Mouse (Mus musculus): ENCODE measurements at regions not wholly inside any gene's neighbourhood (a gene's known extent, or its start where the extent isn't known, plus 50 kb on each side); places are given as distances from the start of the nearest gene placed in this dataset.
"Not testable (repeated sequence)": the region's sequence is repeated elsewhere in the genome, so short reads cannot be mapped to it uniquely, and the experiment has no call there.

DNA sequence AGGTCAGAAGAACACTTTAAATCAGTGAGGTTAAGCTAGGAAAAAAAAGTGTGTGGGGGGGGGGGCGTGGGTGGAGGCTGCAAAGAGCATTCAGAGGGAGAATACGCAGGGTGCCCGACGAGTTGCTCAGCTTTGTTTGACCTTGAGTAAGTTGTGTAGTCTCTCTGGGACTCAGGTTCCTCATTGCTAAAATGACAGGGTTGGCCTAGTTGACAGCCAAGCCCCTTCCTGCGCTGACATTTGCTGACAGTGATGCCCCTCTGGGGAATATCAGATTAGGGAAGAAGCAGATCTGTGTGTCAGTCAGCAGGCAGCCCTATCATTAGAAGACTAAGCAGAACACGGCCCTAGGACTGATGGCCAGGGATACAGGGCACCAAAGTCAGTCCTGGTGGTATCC is 129.6 kb downstream of the Zfp36l1 start:
- Histone ChIP-seq H3K4me3 (ENCODE audit: insufficient read depth, low read length) (no peak overlapping the region), H3K4me1 (ENCODE audit: control insufficient read depth, insufficient read depth, low read length) (peaks cover 19% of the 10 kb centered on the region), H3K27ac (ENCODE audit: insufficient read depth, low read depth, low read length) (no peak overlapping the region)
- TF ChIP-seq POLR2A (IDR thresholded peaks at IDR 0.05; ENCODE audit: borderline replicate concordance, low read depth, low read length) (no peak), CTCF (IDR thresholded peaks at IDR 0.05; ENCODE audit: low read depth, low read length) (no peak)

DNA sequence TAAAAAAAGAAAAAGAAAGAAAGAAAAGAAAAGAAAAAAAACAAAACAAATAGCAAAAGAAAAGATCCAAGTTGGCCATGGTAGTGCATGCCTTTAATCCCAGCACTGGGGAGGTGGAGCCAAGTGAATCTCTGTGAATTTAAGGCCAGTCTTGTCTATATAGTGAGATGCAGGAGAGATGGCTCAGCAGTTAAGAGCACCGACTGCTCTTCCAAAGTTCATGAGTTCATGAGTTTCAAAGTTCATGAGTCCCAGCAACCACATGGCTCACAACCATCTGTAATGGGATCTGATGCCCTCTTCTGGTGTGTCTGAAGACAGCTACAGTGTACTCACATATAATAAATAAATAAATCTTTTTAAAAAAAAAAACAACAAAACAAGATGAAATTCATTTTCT is 130.3 kb downstream of the Zfp36l1 start:
- not testable (repeated sequence) for H3K4me3 ChIP-seq (ENCODE audit: insufficient read depth, low read length); H3K27ac ChIP-seq (ENCODE audit: insufficient read depth, low read depth, low read length)
- peaks cover 19% of the 10 kb centered on the region for H3K4me1 ChIP-seq (ENCODE audit: control insufficient read depth, insufficient read depth, low read length)

GRCm38 (mm10) chr12:79980711-79981110 is 132.1 kb downstream of the Zfp36l1 start:
- H3K4me1 ChIP-seq (ENCODE audit: control insufficient read depth, insufficient read depth, low read length): peaks cover 19% of the 10 kb centered on the region
- no peak for TF ChIP-seq POLR2A (IDR thresholded peaks at IDR 0.05; ENCODE audit: borderline replicate concordance, low read depth, low read length)
- TF ChIP-seq CTCF (IDR thresholded peaks at IDR 0.05; ENCODE audit: low read depth, low read length): no peak
- H3K4me3 ChIP-seq (ENCODE audit: insufficient read depth, low read length): no peak overlapping the region
- no peak overlapping the region for H3K27ac ChIP-seq (ENCODE audit: insufficient read depth, low read depth, low read length)

GRCm38 (mm10) chr12:79977136-79977535 is 135.7 kb downstream of the Zfp36l1 start:
- peaks cover 11% of the 10 kb centered on the region for H3K4me1 ChIP-seq (ENCODE audit: control insufficient read depth, insufficient read depth, low read length)
- H3K27ac ChIP-seq (ENCODE audit: insufficient read depth, low read depth, low read length): no peak overlapping the region
- TF ChIP-seq POLR2A (IDR thresholded peaks at IDR 0.05; ENCODE audit: borderline replicate concordance, low read depth, low read length) (no peak), CTCF (IDR thresholded peaks at IDR 0.05; ENCODE audit: low read depth, low read length) (no peak)
- H3K4me3 ChIP-seq (ENCODE audit: insufficient read depth, low read length): no peak overlapping the region

DNA sequence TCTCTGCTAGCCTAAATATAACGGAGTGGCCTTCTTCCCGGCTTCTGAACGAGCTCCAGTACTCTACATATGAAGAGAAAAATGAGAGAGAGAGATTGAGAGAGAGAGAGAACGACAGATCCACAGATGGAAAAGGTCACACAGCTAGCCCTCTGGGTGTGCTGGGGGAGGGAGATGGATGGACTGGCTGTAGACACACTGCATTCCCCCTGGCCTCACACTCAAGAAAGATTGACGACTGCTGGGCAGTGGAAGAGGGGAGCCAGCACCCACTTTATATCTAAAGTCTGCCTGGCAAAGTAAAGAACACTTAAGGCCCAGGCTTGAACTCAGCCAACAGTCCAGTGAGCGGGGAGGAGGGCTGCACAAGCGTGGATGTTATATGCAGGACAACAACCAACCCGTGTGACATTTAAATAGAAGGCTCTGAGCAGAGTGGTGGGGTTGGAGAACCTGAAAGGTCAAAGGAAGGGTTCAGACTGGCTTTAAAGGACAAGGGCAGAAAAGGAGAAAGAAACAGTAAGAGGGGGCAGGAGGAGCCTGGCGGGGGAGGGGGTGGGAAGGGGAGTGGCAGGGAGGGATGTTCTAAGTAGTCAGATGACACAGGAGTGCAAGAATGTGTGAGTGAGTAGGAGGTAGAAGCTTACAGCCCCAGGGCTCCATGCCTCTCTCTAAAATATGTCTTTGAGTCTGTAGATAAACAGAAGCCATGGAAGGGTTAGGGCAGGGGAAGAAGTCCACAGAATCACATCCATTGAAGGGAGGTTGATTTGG is 137.2 kb downstream of the Zfp36l1 start:
- no peak for TF ChIP-seq CTCF (IDR thresholded peaks at IDR 0.05; ENCODE audit: low read depth, low read length)
- TF ChIP-seq POLR2A (IDR thresholded peaks at IDR 0.05; ENCODE audit: borderline replicate concordance, low read depth, low read length): no peak
- peaks cover 3% of the 10 kb centered on the region; the same call in 1 of the 2 replicates for H3K4me1 ChIP-seq (ENCODE audit: control insufficient read depth, insufficient read depth, low read length)
- no peak overlapping the region for H3K27ac ChIP-seq (ENCODE audit: insufficient read depth, low read depth, low read length)
- H3K4me3 ChIP-seq (ENCODE audit: insufficient read depth, low read length): no peak overlapping the region

DNA sequence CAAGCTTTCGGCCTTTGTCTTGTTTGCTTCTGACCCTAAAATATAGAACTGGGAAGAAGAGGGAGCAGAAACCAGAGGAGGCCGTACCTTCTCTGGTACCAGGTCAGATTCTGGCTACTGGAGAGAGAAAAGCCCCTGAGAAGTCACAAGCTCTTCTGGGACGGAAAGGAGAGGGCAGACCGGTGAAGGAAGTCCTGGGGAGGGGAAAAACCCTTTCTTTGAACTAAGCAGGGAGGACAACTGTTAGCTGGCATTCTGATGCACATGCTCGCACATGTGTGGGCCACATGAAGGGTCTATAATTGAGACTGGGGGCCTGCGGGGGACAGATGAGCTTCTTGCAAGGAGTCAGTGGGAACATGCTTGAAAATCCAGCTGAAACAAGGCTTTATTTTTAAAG is 137.8 kb downstream of the Zfp36l1 start:
- no peak overlapping the region for H3K4me3 ChIP-seq (ENCODE audit: insufficient read depth, low read length)
- H3K4me1 ChIP-seq (ENCODE audit: control insufficient read depth, insufficient read depth, low read length): no peaks in the 10 kb centered on the region
- TF ChIP-seq CTCF (IDR thresholded peaks at IDR 0.05; ENCODE audit: low read depth, low read length) (no peak), POLR2A (IDR thresholded peaks at IDR 0.05; ENCODE audit: borderline replicate concordance, low read depth, low read length) (no peak)
- H3K27ac ChIP-seq (ENCODE audit: insufficient read depth, low read depth, low read length): no peak overlapping the region

GRCm38 (mm10) chr12:79974530-79974929 is 138.3 kb downstream of the Zfp36l1 start:
- Histone ChIP-seq H3K27ac (ENCODE audit: insufficient read depth, low read depth, low read length) (no peak overlapping the region), H3K4me3 (ENCODE audit: insufficient read depth, low read length) (no peak overlapping the region), H3K4me1 (ENCODE audit: control insufficient read depth, insufficient read depth, low read length) (no peaks in the 10 kb centered on the region)
- TF ChIP-seq CTCF (IDR thresholded peaks at IDR 0.05; ENCODE audit: low read depth, low read length) (no peak), POLR2A (IDR thresholded peaks at IDR 0.05; ENCODE audit: borderline replicate concordance, low read depth, low read length) (no peak)

DNA sequence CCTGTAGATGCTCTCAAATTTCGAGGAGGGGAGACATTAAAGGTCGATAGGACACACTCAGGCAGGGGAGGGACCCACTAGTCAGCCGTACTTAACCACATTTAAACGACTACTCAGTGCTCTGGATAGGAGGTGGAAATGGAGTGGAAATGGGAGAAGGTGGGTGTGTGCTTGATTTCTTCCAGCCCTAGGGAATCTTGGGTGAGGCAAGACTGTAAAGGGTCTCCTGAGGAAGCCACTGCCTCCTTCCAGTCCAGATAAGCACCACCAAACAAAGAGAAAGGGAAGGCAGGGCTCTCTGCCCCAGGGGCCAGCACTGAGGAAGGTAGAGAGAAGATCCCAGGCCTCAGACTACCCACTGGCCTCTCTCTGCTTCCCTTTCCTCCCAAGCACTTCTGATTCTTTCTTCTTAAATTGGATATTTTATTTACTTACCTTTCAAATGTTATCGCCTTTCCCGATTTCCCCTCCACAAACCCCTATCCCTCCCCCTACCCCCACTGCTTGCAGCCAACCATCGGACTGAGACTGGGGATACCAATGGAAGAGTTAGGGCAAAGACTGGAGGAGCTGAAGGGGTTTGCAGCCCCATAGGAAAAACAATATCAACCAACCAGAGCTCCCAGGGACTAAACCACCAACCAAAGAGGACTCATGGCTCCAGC is 139.1 kb downstream of the Zfp36l1 start:
- H3K4me1 ChIP-seq (ENCODE audit: control insufficient read depth, insufficient read depth, low read length): no peaks in the 10 kb centered on the region
- no peak overlapping the region for H3K4me3 ChIP-seq (ENCODE audit: insufficient read depth, low read length)
- H3K27ac ChIP-seq (ENCODE audit: insufficient read depth, low read depth, low read length): no peak overlapping the region
- TF ChIP-seq POLR2A (IDR thresholded peaks at IDR 0.05; ENCODE audit: borderline replicate concordance, low read depth, low read length): no peak
- no peak for TF ChIP-seq CTCF (IDR thresholded peaks at IDR 0.05; ENCODE audit: low read depth, low read length)

- no peak for TF ChIP-seq POLR2A (IDR thresholded peaks at IDR 0.05; ENCODE audit: borderline replicate concordance, low read depth, low read length)
- no peak for TF ChIP-seq CTCF (IDR thresholded peaks at IDR 0.05; ENCODE audit: low read depth, low read length)
- Histone ChIP-seq H3K4me1 (ENCODE audit: control insufficient read depth, insufficient read depth, low read length) (no peaks in the 10 kb centered on the region), H3K27ac (ENCODE audit: insufficient read depth, low read depth, low read length) (no peak overlapping the region), H3K4me3 (ENCODE audit: insufficient read depth, low read length) (no peak overlapping the region)
Measured at GRCm38 (mm10) chr12:79970981-79971390, 141.8 kb downstream of the Zfp36l1 start.

GRCm38 (mm10) chr12:79970227-79970901 is 142.4 kb downstream of the Zfp36l1 start:
- Histone ChIP-seq H3K27ac (ENCODE audit: insufficient read depth, low read depth, low read length) (no peak overlapping the region), H3K4me3 (ENCODE audit: insufficient read depth, low read length) (no peak overlapping the region), H3K4me1 (ENCODE audit: control insufficient read depth, insufficient read depth, low read length) (no peaks in the 10 kb centered on the region)
- no peak for TF ChIP-seq CTCF (IDR thresholded peaks at IDR 0.05; ENCODE audit: low read depth, low read length)
